Mouse (Mus musculus): ENCODE measurements around the gene Ap4s1. TPM values are rescaled to one million over a fixed set of nuclear protein-coding genes. Genes with fewer than 3 reads are reported as not detected.

Ap4s1 gene
- total RNA-seq, 2 experiments from 2014 or later = 51.9 to 55.4 TPM

DNA sequence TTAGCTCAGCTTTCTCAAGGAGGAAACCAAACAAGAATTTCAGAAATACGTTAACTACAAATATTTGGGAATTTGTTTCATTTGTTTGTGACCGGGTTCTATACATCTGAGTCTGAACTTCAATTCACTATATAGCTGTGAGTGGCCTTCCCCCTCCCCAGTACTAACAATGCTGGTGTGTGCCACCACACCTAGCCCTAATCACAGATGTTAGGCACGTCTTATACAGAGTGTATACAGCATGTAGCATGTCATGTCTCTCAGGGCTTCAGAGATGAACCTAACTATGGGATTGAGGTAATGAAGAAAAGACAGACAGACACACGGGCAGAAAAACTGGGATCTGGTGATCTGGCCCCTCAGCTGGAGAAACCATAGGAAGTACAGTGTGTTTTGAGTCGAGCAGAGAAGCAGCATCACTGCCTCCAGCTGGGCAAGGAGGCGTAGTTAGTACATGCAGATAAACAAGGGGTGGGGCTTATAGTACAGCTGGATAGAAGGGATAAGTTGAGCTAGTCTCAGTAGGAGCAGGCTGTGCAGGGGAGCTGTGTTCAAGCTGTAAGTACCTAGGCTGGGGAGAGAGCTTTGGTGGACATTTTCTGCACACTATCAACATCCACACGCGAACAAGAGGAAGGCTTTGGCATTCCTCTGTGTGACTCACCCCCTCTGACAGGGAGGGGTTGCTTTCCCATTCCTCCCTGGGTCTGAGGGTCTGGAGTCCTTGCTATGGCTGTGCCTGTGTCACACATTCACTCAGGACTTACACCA is 9.0 kb downstream of the Ap4s1 start:
- intact Hi-C loops (cut with DNase I) = no loop called here
- DNase-seq (ENCODE audit: low spot score in 2 of 2) = no peak

DNA sequence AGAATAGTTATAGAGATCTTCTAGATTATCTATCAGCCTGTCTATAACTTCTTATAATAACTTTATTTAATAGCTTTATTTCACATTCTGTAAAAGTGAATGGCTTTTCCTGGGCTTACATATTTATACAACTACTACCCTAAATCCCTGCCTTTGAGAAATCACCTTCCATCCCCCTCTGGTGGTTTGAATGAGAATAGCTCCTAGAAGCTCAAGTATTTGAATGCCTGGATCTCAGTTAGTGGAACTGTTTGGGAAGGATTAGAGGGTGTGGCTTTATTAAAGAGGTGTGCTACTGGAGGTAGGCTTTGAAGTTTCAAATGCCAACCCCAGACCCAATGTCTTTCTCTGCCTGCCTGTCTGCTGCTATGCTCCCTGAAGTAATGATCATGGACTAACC is 10.9 kb downstream of the Ap4s1 start:
- intact Hi-C loops (cut with DNase I) = no loop called here
- no peak for DNase-seq (ENCODE audit: low spot score in 2 of 2)

DNA sequence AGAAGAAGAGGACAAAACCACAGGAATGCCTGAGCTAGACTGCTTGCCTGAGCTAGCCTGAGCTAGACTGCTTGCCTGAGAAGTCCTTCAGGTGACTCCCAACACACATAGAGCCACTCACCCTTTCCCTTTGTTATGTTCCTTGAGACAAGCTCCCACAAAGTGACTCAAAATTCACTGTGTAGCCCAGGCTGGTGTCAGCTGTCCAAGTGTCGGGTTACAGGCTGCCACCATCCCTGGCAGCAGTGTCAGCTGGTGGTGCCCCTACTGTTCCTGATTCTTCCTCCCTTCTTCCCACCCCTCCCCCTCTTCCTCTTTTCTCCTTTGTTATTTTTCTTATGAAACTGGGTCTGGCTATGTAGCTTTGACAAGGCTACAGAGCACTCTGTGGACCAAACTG is 13.0 kb downstream of the Ap4s1 start:
- intact Hi-C loops (cut with DNase I) = no loop called here
- DNase-seq (ENCODE audit: low spot score in 2 of 2) = no peak

DNA sequence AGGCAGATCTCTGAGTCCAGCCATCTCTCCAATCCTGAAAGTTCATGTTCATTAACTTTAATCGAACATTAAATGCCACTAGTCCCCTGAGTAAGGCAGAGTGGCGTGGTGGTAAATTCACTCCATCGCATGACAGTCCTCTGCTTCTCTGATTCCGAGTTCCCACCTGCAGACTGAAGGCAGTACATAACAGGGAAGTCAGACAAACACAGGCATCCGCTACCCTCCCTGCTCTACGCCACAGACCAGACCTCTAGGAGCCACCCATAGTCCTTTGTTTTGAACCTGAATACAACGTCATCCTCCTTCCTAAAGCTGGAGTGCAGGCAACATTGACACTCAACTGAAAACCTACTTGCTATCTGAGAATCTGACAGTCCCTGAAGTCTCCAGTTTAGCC is 13.7 kb downstream of the Ap4s1 start:
- no peak for DNase-seq (ENCODE audit: low spot score in 2 of 2)
- intact Hi-C loops (cut with DNase I) = no loop called here

DNA sequence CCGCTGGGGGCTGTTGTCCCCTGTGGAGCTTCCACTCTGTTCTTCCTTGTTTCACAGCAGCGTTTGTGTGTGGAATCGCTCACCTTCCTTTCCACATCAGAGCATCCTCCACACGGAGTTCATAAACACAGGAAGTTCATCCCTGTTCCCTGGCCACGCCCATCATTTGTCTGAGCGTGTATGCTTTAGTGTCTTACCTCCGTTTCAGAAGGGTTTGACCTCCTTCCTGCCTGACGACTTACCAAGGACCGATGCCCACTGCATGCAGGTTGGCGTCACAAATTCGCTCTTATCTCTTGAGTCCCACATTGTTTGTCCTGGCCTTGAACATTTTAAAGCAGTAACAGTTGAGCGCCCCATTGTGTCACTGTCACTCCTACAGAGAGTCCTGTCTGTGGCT is 14.9 kb downstream of the Ap4s1 start:
- DNase-seq (ENCODE audit: low spot score in 2 of 2) = no peak
- intact Hi-C loops (cut with DNase I) = no loop called here

DNA sequence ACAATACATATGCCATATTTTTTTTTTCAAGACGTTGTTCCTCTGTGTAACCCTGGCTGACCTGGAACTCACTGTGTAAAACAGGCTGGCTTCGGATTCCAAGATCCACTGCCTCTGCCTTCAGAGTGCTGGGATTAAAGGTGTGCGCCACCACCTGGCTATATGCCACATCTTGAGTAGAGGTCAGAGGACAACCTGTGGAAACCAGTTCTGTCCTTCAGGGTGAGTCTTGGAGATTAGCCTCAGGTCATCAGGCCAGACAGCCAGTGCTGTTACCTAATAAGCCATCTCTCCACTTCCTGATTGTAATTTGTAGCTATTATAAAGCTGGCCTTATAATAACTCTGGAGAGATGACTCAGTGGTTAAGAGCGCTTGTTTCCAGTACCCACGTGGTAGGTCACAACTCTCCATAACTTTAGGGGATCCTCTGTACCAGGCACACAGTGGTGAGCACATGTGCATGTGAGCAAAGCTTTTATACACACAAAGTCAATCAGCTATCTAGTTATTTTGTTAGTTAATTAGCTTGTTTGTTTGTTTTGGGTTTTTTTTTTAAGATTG is 15.9 kb downstream of the Ap4s1 start:
- no peak for DNase-seq (ENCODE audit: low spot score in 2 of 2)
- intact Hi-C loops (cut with DNase I) = no loop called here

DNA sequence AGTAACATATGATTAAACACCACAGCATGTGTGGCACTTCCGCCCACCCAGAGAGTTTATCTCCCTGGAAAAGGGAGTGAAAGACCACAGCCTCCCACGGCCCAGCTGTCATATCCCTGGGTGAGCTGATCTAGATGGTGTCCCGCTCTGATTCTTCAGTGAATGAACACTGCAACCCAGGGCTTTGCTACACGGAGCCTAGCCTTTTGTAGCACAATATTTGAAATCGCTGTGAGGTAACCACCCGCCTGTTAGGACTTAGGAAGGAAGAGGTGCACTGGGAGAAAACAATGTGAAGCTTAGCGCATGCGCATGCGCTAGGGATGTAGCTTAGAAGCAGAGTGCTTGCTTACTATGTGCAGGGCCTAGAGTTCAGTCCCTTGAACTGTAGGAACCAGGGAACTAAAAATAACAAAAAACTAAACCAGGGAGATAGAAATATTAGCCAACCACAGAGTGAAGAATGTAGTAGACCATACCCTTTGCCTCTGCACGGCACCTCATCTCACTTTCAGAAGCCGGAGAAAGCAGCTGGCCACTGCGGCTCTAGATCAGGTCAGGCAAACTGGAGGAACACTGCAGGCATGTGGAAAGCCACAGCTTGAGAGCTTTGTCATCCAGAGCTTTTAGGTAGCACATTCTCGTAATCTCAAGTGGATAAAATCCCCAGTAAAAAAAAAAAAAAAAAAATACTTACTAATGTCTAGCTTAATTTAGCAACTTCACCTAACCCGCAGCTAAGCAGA is 18.3 kb downstream of the Ap4s1 start:
- peak; percentile 78 to 96 for DNase-seq (ENCODE audit: low spot score in 2 of 2)
- intact Hi-C loops (cut with DNase I) = loop anchor here (2.0 kb wide), 1 partner anchor 18 kb away; the partner anchor contains the start of genes Ap4s1 and Strn3

DNA sequence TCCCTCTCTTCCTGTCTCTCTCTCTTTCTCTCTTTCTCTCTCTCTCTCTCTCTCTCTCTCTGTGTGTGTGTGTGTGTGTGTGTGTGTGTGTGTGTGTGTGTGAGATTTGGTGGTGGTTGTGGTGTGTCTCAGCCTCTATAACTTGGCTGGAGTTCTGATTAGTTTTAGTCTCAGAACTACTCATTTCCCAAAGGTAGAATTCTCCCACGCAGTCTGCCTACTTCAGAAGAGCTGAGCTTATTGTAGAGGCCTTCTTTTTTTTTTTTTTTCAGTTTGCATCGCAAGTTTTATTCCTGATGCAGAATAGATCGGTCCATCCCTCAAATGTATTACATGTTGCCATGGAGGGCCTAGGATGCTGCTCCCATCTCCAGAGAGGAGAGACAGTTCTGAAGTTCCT is 18.9 kb downstream of the Ap4s1 start:
- intact Hi-C loops (cut with DNase I) = loop anchor here (2.0 kb wide), 1 partner anchor 19 kb away; the partner anchor contains the start of genes Ap4s1 and Strn3
- DNase-seq (ENCODE audit: low spot score in 2 of 2) = peak in 1 of 2 experiments; percentile 70

DNA sequence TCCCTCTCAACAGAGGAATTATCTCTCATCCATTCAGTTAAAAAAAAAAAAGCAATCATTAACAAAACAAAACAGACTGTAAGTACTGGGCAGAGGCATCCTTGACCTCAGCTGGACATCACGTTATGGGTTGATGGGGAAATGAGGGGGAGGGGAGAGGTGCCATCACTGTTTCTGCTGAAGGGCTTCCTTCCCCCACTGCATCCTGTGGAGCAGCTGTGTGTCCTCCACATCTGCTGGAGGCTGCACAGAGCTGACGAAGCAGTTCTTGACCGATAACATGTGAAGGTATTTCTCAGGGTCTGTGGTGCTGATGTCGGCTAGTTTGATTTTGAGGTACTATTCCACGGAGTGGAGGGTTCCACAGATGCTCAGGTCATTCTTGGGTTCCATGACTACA is 19.3 kb downstream of the Ap4s1 start:
- intact Hi-C loops (cut with DNase I) = no loop called here

DNA sequence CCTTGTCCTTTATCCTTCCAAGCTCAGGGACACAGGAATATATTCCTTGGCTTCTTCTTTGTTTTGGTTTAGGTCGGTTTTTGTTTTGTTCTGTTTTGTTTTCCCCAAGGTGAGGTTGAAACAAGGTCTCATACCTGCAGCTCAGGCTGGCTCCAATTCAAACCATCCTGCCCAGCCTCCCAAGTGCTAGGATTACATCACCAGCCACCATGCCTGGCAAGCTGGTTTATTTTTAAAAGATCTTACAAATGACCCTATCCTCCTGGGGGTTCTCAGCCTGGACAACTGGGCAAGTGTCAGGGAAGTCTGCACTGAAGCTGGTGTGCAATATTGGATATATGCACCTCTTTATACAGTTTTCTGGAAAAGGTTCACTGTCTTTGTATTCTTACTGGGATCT is 21.9 kb downstream of the Ap4s1 start:
- intact Hi-C loops (cut with DNase I) = no loop called here
- DNase-seq (ENCODE audit: low spot score in 2 of 2) = no peak

More for the DNA sequence above, 19.3 kb downstream of the Ap4s1 start:
- DNase-seq (ENCODE audit: low spot score in 2 of 2) = no peak

DNA sequence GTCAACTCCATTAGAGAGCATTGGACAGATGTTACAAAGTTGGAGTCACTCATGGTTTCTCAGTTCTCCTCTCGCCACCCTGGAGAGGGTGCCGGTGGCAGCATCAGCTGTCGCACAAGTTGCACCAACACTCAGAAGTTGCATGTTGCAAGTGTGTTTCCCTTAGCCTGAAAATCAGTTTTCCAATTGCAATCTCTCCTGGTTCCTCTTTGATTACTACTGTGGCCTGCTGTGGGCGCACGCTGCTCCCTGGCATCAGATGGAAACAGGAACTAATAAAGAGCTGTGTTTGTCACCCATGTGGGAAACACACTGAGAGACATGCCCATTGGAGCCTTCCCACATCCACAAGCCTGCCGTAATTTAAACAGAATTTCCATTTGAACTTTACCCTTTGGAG is 27.8 kb downstream of the Ap4s1 start:
- no peak for DNase-seq (ENCODE audit: low spot score in 2 of 2)
- intact Hi-C loops (cut with DNase I) = no loop called here

DNA sequence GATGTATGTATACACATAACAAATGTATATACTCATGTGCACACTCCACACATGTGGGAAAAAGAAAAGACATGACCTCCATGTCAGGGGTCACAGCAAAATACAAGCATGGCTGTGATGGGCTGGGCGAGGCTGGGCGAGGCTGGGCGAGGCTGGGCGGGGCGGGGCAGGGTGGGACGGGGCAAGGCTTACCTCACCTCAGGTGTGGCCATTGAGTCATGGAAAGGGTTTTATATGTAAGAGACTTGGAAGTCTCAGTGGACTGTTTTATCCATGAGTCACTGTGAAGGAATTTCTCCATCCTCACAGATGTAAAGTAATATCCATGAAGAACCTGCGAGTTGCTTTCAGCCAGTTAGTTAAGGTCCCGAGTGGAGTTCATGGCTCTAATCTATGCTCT is 31.0 kb downstream of the Ap4s1 start:
- no peak for DNase-seq (ENCODE audit: low spot score in 2 of 2)

DNA sequence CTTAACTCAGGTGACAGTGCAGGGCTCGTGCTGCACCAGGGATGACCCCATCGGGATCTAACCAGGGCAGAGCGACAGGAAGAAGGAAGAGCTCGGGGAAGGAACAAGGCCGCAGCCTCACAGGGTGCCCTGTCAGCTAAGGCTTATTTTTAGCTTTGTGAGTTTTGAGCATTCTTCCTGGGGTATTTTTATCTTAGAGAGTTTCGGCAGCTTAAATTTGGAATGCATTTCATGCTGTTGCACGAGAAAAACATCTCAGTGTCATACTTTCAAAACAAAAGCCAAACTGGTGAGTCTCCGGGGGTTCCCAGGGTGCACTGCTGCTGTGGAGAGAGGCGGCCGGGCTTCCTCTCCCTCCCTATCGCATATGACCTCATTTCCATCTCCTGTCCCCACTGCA is 38.2 kb downstream of the Ap4s1 start:
- intact Hi-C loops (cut with DNase I) = loop anchor here (5.0 kb wide), 1 partner anchor 37 kb away; the partner anchor contains the start of genes Ap4s1 and Strn3
- peak in 1 of 2 experiments; percentile 70 for DNase-seq (ENCODE audit: low spot score in 2 of 2)

More for the DNA sequence above, 31.0 kb downstream of the Ap4s1 start:
- intact Hi-C loops (cut with DNase I) = no loop called here

DNA sequence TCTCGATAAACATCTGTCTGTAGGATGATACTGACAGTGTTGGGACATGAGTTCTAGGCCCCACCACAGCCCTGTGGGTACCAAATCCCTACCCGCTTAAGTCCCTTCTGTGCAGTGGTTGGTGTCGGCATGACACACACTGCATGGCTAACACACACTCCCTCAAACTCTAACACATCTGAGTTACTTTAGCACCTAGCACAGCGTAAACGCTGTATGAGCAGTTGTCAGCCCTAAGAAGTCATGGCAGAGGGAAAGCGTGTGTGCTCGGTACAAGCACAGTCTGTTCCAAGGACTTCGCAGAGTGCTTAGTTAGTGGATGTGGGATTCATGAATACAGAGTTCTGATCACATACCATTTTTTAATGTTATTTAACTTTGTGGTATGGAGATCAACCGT is 39.0 kb downstream of the Ap4s1 start:
- intact Hi-C loops (cut with DNase I) = loop anchor here (5.0 kb wide), 1 partner anchor 38 kb away; the partner anchor contains the start of genes Ap4s1 and Strn3
- peak in 1 of 2 experiments; percentile 33 for DNase-seq (ENCODE audit: low spot score in 2 of 2)

DNA sequence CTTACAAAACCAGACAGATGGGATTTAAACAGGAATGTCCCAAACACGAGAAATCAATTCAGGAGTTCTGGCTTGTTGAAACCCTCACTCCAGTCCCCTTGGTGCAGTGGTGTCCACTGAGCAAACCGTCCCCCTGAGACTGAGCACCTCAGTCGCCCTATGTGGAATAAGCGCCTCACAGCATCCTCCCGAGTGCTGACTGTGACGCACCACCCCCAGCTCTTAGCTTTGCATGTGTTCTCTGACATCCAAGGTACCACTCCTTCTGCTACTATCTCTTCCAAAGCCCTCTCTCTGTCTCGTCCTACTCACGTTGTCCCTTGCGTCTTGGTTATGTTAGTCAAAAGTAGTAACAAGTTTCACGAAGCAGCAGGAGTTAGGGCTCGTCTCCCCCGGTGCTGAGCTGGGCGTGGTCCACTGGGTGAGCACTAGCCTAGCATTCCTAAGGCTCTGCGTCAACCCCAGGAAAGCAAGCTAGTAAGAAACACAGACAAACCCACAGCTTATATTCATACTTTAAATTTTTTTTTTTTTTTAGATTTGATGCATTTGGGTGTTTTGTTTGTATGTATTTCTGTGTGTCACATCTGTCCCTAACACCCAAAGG is 43.9 kb downstream of the Ap4s1 start:
- intact Hi-C loops (cut with DNase I) = loop anchor here (5.0 kb wide), 1 partner anchor 67 kb away; no protein-coding TSS in a partner anchor

DNA sequence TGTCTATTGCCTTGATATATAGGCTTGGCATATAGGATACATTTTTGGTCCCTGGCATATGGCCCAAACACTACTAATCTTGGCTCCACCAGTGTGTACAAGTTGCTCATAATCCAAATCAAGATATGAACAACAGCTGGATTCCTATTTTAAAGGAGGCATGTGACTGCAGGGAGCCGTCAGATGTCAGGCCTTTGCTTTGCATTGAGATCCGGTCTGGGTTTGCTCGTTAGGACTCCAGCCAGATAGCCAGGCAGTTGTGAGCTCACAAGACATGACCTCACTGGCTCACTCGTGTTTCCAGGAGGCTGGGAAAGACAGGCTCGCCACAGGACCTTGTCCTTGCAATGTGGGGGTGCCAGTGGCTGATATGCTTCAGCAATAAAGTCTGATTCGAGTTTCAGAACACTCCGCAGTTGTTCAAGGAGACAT is 45.0 kb downstream of the Ap4s1 start:
- intact Hi-C loops (cut with DNase I) = loop anchor here (5.0 kb wide), 1 partner anchor 69 kb away; no protein-coding TSS in a partner anchor
- no peak for DNase-seq (ENCODE audit: low spot score in 2 of 2)

More for the DNA sequence above, 43.9 kb downstream of the Ap4s1 start:
- DNase-seq (ENCODE audit: low spot score in 2 of 2) = no peak

DNA sequence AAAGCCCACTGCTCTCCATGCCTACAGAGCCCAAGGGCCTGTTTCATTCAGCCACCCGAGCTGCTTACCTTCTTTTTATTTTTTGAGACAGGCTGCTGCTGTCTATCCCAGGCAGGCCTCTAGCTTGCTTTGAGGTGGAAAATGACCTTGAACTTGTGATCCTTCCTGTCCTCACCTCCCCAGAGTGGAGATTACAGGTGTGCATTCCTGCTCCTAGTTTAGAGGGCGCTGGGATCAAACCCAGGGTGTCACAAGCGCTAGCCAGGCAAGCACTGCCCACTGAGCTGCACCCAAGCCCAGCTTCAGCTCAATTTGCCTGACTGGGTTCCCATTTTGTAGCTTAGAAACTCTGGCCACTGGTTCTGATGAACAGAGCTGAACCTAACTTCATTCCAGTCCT is 45.5 kb downstream of the Ap4s1 start:
- intact Hi-C loops (cut with DNase I) = loop anchor here (5.0 kb wide), 1 partner anchor 69 kb away; no protein-coding TSS in a partner anchor
- DNase-seq (ENCODE audit: low spot score in 2 of 2) = no peak

DNA sequence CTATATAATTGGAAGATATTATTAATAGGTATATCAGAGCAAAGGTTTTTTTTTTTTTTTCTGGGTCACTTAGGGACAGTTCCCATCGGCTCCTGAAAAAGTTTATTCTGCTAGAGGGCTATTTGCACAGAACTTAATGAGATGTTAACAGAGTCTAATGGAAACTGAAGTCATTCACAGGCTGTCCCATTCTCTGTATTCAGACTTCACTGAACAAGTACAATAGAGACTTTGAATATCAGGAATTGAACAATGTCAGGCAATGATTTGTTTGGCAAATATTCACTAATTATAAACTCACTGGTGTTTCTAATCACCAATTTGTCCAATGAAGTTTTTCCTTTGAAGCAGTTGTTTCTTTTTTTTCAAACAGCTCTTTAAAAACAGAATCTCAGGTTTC is 46.0 kb downstream of the Ap4s1 start:
- intact Hi-C loops (cut with DNase I) = loop anchor here (5.0 kb wide), 1 partner anchor 70 kb away; no protein-coding TSS in a partner anchor
- no peak for DNase-seq (ENCODE audit: low spot score in 2 of 2)

DNA sequence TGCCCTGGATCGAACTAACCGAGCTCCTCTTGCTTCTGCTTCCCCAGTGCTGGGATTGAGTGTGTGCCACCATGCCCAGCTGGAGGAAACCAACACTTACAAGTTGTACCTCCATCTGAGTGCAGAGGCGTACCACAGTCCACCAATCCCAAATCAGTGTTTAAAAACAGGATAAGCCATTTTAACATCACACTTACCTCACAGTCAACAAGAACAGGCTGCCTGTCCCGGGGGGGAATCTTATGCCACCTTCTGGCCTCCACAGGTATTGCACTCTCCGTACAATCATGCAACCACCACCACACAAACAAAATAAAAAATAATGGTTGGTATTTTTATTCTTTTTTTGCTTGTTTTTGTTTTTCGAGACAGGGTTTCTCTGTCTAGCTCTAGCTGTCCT is 50.9 kb downstream of the Ap4s1 start:
- intact Hi-C loops (cut with DNase I) = loop anchor here (10.0 kb wide), 1 partner anchor 337 kb away; no protein-coding TSS in a partner anchor
- DNase-seq (ENCODE audit: low spot score in 2 of 2) = no peak

DNA sequence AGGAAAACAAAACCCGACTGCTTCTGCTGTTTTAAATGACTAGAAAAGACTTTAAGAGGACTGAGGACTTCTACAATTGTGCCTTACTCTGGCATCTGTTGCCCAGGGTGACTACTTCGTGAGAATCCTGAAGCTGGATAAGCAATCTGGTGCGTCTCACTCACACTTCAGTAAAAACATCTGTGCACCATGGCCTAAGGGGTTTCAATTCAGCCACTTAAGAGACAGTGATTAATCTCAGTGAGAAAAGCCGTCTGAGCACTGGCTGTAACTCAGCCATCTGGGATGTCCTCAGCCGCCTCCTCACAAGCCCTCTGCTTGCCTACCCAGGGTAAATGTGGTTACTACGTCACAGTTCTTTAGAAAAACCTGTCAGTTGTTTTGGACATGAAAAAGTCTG is 54.1 kb downstream of the Ap4s1 start:
- intact Hi-C loops (cut with DNase I) = loop anchor here (10.0 kb wide), 1 partner anchor 340 kb away; no protein-coding TSS in a partner anchor
- DNase-seq (ENCODE audit: low spot score in 2 of 2) = no peak

All from left cerebral cortex, postnatal 25 days (tissue).